Mouse (Mus musculus): ENCODE measurements around the gene Tmem72.

The Tmem72 gene

GRCm38 (mm10) chr6:116649811-116650210 is 66.9 kb downstream of the Tmem72 start:
- DNase-seq (ENCODE audit: low spot score), result no peak

DNA sequence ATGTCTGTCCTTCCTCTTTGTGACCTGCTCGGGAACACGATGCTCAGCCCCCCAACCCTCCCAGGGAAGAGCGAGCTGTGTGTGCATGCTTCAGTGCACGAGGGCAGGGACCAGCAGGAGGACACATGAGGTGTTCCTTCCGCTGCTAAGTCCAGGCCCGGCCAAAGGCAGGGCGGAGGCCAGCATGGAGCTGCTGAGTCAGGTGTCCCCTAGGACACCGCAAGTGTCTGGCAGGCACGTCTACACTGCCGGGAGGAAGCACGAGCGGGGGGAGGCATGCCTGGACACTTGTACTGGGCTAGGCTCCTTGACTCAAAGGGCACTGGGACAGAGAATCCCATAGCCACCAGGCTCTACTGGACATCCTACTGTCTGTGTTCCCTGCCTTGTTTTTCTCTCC is 69.0 kb downstream of the Tmem72 start:
- DNase-seq (ENCODE audit: low spot score), result no peak

- DNase-seq (ENCODE audit: low spot score), result no peak
These were observed 72.4 kb downstream of the Tmem72 start for GRCm38 (mm10) chr6:116644335-116644734.

DNA sequence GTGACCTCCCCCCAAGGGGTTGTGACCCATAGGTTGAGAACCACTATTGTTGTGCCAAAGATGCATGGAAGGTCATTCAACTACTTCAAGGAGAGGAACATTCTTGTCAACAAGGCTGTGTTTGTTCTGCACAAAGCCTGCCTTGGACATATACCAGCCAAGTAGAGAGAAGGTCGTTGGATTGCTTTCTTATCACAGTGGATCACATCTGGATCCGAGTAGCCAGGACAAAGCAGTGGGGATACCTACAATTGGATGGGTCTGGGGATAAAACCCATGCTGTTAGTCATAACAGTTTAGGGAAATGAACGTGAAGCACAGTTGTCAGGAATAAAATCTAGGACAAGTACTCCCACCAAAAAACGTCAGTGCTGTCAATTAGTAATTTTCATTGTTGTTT is 72.8 kb downstream of the Tmem72 start:
- DNase-seq (ENCODE audit: low spot score), result no peak

DNA sequence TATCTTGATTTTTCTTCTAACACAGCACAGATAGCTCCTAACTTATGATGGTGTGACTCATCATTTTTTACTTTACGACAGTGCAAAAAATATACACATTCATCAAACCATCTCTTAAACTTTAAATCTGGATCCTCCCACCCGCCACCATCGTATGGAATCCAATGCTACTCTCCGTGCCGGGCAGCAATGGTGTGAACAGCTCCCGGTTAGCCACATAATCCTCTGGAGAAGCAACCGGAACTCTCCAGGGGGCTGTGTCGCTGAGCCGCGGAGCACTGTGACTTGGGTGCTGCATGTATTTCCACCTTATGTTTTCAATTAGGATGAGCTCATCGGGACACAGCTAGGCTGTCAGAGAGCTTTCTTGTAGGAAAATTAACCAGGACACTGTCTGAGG is 73.8 kb downstream of the Tmem72 start:
- no peak for DNase-seq (ENCODE audit: low spot score)

GRCm38 (mm10) chr6:116639663-116640062 is 77.0 kb downstream of the Tmem72 start:
- DNase-seq (ENCODE audit: low spot score), result no peak

DNA sequence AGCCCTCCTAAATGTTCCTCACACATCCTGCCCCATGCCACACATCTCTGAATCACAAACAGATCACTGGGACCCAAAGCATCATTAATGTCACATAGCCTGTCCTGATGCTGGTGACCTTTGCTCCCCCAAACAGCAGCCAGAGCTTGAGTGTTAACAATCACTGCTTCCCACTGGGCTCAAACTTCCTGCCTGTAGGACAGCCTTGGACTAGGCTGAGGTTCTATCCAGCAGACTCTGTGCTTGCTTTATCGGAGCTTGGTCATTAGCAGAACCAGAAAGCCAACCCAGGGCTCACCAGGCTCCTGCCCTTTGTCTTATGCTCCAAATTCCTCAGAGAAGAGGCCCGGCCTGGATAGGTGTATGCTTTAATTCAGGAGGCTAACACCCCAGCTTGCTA is 77.8 kb downstream of the Tmem72 start:
- no peak for DNase-seq (ENCODE audit: low spot score)

DNA sequence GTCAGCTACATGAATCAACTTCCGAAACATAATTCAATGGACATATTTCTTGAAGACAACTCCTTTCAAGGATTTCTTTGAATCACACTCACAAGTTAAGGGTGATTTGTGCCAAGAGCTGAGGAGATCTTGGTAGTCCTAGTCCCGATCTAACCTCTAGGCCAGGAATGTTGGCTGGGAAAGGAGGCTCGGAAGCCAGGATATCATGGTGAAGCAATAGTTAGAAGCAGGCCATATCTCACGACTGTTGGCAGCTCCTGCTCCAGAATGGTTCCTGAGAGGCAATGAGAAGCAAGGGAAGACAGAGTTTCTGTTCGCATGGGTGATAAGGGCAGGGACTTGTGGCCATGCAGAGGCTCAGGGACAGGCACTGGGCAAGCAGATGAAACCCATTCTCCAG is 79.2 kb downstream of the Tmem72 start:
- no peak for DNase-seq (ENCODE audit: low spot score)

- no peak for DNase-seq (ENCODE audit: low spot score)
These were observed 80.0 kb downstream of the Tmem72 start for GRCm38 (mm10) chr6:116636581-116637235.

GRCm38 (mm10) chr6:116635251-116636180 is 81.2 kb downstream of the Tmem72 start:
- DNase-seq (ENCODE audit: low spot score), result no peak

- no peak for DNase-seq (ENCODE audit: low spot score)
These were observed 82.7 kb downstream of the Tmem72 start for GRCm38 (mm10) chr6:116633741-116634695.

DNA sequence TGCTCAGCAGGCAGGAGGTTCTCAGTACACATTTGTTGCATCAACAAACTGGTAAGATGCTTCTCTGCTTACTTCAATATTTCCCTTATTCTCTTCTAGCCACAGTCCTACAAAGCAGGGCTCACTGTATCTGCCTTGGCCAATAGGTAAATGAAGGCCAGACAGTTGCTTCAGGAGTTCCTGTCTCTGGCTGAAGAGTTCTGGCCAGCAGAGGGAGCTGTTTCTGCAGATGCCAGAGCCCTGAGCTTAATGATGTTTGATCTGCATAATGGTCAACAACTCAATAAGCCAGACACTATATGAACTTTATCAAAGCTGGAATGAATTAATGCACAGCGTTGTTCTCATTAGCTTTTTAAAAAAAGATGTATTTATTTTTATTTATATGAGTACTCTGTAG is 84.6 kb downstream of the Tmem72 start:
- peak; percentile 62 for DNase-seq (ENCODE audit: low spot score)

- DNase-seq (ENCODE audit: low spot score), result peak; percentile 52
These were observed 86.9 kb downstream of the Tmem72 start for GRCm38 (mm10) chr6:116629766-116630165.

Data from MN1 (cell line).